Mouse (Mus musculus) megakaryocyte, embryonic 14.5 days (primary cell): ENCODE measurements around the gene Fzr1. TPM values are rescaled to one million over a fixed set of nuclear protein-coding genes. Genes with fewer than 3 reads are reported as not detected.

Source experiments
- H3K27me3 ChIP-seq: replicated peaks from 2 replicates; pipeline ENCODE3; 2012; ENCODE audit warnings: inconsistent platforms
- H3K36me3 ChIP-seq: replicated peaks from 2 replicates; pipeline ENCODE3; 2012; ENCODE audit warnings: low read length, inconsistent platforms, mixed read lengths
- H3K4me1 ChIP-seq: 2 replicates; pipeline ENCODE4 v1.6.1; 2012; ENCODE audit warnings: inconsistent platforms
- H3K4me3 ChIP-seq: replicated peaks from 2 replicates; pipeline ENCODE3; 2012; ENCODE audit warnings: moderate library complexity, mild to moderate bottlenecking, inconsistent platforms
- H3K9me3 ChIP-seq: 2 replicates; pipeline ENCODE4 v1.6.1; 2012; ENCODE audit warnings: inconsistent platforms
- FLI1 ChIP-seq: IDR thresholded peaks from 2 replicates; pipeline ENCODE4 v1.6.1; 2012; ENCODE audit warnings: low read length, inconsistent platforms, mixed read lengths
- GATA1 ChIP-seq: IDR thresholded peaks from 3 replicates; pipeline ENCODE4 v1.6.1; 2012; ENCODE audit warnings: mixed read lengths, low read length, inconsistent platforms, borderline replicate concordance
- polyA plus RNA-seq: library from polyadenylated mRNA; stranded (reverse); fragments of >175 nt; gene quantifications from 2 replicates; pipeline ENCODE4 v1.2.3, GENCODE M21; 2012; ENCODE audit warnings: low replicate concordance; ENCODE audit not compliant: insufficient read depth

The Fzr1 gene
- 71.2 and 72.9 TPM in 2 replicates for polyA plus RNA-seq

DNA sequence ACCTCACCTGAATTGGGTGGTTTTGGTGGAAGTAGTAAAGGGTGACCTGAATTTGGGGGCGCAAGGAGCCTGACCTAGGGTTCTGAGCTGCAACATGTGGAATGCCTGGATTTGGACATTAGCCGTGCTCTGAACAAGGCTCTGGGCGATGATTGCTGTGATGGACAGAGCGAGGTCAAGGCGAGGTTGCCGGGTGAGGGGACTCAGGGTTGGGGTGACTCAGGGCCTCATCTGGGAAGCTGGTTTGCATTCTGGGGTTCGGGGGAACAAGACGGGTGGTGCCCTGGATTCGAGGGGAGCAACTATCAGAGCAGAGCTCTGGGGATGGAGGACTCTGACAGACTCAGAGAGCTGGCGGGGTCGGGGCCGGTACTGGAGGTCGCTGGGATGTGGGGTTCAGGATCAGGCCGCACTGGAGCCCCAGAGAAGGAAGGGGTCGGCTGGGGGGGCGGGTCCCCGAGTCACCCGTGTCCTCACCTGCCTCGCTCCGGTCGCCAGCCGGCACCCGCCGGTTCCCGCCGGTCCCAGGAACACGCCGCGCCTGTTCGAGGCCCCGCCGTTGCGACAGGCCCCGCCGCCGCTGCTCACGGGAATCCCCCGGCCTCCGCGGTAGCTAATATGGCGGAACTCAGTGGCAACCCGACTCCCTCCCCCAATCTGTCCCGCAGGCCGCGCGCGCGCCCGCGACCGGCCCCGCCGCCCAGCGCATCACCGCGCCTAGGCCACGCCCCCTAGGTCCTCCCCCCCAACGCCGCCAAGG, at the start of gene Fzr1:
Gene Fzr1 (minus strand): TSS at position 724 of the 760 bp plus-strand sequence.
- peak within 1 kb of the TSS; percentile 95 for H3K4me3 ChIP-seq
- H3K9me3 ChIP-seq: no peaks in the 10 kb centered on the region
- TF ChIP-seq FLI1 (no peak), GATA1 (no peak)
- peaks cover 87% of the 10 kb centered on the region for H3K4me1 ChIP-seq
- no peaks in the 10 kb centered on the region for H3K27me3 ChIP-seq
- H3K36me3 ChIP-seq: peaks cover 38% of the 10 kb centered on the region

DNA sequence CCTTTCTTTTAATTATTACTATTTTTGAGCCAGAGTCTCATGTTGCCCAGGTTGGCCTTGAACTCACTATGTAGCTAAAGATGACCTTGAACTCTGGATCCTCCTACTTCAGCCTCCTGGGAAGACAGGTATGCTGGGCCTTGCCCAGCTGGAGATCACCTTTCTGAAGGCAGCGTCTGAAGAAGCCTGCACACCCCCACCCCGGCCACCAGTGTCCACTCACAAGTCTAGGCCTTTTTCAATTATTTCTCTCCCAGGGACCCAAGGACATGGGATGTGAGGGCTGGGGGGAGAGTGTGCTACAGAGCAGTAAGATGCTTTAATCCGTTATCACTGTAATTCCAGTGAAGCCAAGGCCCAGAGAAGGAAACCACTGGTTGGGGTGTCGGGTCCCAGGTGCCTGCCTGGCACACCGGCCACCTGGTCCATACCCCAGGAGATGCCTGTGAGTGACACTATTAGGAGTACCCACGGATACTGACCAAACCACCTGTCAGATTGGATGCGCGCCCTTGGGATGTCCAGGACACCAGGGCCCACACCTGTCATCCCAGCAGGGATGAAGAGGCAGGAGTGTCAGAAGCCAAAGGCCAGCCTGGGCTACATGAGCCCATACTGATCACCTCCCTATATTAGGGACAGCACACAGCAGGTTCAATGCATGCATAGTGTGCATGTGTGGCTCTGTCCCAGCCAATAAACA, 49.6 kb upstream of the Fzr1 start:
- Histone ChIP-seq H3K4me3 (peak overlapping the region; percentile 38), H3K4me1 (peaks cover 85% of the 10 kb centered on the region), H3K9me3 (no peaks in the 10 kb centered on the region), H3K36me3 (no peaks in the 10 kb centered on the region), H3K27me3 (peaks cover 15% of the 10 kb centered on the region)
- TF ChIP-seq FLI1: no peak
- TF ChIP-seq GATA1: no peak

DNA sequence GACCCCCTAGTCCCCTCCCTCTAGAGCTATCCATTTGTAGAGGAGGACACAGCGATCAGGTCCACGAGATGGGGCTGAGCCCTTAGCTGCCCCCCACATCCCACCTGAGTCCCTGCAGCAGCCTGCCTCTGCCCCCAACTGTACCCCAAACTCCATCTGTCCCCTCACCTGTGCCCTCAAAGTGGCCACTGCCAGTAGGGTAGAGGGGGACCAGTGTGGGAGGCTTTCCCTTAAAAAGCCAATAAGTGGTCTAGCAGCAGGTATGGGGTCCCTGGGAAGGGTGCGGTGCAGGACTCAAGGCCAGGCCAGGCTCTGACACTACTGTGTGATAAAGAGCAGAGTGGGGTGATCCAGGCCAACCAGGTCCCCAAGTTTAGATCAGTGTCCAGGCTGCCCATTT, 49.0 kb upstream of the Fzr1 start:
- peaks cover 18% of the 10 kb centered on the region for H3K27me3 ChIP-seq
- H3K9me3 ChIP-seq: no peaks in the 10 kb centered on the region
- H3K4me3 ChIP-seq: peak overlapping the region; percentile 93
- no peak for TF ChIP-seq FLI1
- TF ChIP-seq GATA1: no peak
- H3K36me3 ChIP-seq: no peaks in the 10 kb centered on the region
- H3K4me1 ChIP-seq: peaks cover 85% of the 10 kb centered on the region

DNA sequence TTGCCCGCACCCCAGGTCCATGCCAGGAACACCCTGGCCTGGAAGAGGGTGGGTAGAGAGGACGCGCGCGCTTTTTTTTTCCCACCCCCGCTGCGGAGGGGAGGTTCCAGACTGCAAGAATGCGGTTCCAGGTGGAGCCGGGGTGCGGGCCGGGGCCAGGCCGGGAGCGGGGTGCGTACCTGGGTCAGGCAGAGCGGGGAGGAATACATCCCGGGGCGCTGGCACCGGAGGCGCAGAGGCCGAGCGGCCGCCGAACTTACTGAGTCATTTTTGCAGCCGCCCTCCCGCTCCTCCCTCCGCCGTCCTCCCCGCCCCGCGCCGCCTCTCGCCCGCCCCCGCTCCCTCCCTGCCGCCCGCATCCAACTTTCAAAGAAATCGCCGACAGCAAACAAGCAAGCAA, 48.6 kb upstream of the Fzr1 start:
- peaks cover 86% of the 10 kb centered on the region for H3K4me1 ChIP-seq
- no peaks in the 10 kb centered on the region for H3K9me3 ChIP-seq
- H3K36me3 ChIP-seq: no peaks in the 10 kb centered on the region
- peak overlapping the region; percentile 93 for H3K4me3 ChIP-seq
- peaks cover 20% of the 10 kb centered on the region for H3K27me3 ChIP-seq
- no peak for TF ChIP-seq FLI1
- no peak for TF ChIP-seq GATA1

DNA sequence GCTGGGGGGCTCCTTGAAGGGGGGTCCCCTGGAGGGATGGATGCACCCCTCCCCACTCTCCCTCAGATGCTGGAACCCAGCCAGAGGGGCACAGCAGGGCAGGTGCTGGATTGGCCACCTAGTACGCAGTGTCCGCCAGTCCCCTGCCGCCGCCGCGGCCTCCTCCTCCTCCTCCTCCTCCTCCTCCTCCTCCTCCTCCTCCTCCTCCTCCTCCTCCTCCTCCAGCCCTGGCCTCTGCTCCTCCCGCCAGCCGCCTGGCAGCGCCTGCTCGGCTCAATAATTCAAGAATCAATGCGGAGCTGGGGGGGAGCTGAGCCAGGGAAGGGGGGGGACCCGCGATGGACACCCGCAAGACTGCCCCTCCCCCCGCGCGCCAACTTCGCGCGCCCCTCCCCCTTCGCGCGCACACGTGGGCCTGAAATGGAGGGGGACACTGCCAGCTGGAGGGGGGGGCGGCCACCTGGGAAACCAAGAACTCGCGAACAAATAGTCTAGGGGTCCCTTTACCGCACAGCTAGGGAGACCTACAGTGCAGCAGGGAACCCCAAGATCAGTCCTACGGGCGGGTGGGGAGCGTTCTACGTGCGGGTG, 47.9 kb upstream of the Fzr1 start:
- Histone ChIP-seq H3K36me3 (peaks cover 5% of the 10 kb centered on the region), H3K4me1 (peaks cover 81% of the 10 kb centered on the region), H3K9me3 (no peaks in the 10 kb centered on the region), H3K27me3 (peaks cover 21% of the 10 kb centered on the region), H3K4me3 (peak overlapping the region; percentile 93)
- TF ChIP-seq FLI1 (no peak), GATA1 (no peak)

DNA sequence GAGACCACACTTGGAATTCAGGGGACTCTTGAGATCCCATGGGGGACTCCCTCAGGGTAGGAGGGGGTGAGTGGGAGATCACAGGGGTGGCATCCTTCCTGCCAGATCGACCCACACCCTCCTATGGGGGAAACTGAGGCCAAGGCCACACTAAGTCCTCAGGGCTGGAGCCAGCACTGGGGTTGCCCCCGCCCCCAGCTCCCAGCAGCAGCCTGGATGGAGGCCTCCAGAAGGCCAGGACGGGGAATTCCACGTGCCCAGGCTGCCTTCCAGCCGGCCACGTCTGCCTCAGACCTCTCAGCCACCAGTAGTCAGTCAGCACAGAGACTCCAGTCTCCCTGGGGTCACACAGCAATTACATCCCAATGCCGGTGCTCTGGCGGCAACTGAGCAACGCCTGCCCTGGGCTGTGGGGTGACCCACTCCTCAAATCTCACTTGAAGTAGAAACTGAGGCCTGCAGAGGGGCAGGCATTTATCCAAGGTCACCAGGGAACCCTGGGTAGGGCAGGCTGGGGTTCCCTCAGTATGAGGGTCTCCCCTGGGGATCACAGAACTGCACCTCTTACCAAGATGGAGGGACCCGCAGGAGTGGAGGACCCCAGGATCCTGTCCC, 47.0 kb upstream of the Fzr1 start:
- peaks cover 85% of the 10 kb centered on the region for H3K4me1 ChIP-seq
- H3K9me3 ChIP-seq: no peaks in the 10 kb centered on the region
- TF ChIP-seq FLI1: no peak
- no peak for TF ChIP-seq GATA1
- H3K4me3 ChIP-seq: peak overlapping the region; percentile 93
- H3K36me3 ChIP-seq: peaks cover 14% of the 10 kb centered on the region
- H3K27me3 ChIP-seq: peaks cover 21% of the 10 kb centered on the region

DNA sequence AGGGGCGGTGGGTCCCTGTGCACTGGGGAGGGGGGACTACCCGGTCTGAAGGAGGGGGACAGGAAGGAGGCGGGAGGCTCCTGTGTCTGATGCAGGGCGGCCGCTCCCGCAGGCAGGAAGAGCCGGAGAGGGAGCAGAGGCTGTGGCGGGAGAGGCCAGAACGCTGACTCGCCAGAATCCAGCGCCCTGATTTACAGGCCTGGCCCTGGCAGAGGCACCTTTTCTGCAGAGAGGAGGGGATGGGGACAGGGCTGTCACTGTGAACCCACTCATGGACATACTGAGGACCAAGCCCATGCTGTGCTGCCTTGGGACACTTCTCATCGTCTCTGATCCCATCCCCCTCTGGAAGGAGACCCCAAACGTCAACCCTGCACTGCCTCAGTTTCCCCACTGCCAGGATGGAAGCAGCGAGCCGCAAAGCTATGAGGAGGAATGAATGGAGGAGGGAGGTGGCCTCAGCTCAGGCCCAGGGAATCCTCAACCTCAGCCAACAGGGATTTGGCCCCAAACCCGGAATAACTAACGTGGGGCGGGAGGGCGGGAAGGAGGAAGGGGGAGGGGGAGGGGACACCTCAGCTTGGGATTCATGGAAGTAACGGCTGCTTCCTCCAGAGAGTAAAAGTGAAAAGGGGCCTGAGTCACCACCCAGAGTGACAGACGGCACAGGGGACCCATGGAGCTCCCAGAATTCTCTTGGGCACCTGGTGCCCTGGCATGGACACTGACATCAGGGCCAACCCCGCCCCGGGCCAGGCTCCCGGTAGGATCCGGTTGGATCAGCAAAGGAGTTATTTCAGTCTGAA, 46.1 kb upstream of the Fzr1 start:
- H3K9me3 ChIP-seq: no peaks in the 10 kb centered on the region
- peaks cover 21% of the 10 kb centered on the region for H3K27me3 ChIP-seq
- peaks cover 22% of the 10 kb centered on the region for H3K36me3 ChIP-seq
- TF ChIP-seq FLI1 (no peak), GATA1 (no peak)
- H3K4me1 ChIP-seq: peaks cover 89% of the 10 kb centered on the region
- H3K4me3 ChIP-seq: peak overlapping the region; percentile 65

DNA sequence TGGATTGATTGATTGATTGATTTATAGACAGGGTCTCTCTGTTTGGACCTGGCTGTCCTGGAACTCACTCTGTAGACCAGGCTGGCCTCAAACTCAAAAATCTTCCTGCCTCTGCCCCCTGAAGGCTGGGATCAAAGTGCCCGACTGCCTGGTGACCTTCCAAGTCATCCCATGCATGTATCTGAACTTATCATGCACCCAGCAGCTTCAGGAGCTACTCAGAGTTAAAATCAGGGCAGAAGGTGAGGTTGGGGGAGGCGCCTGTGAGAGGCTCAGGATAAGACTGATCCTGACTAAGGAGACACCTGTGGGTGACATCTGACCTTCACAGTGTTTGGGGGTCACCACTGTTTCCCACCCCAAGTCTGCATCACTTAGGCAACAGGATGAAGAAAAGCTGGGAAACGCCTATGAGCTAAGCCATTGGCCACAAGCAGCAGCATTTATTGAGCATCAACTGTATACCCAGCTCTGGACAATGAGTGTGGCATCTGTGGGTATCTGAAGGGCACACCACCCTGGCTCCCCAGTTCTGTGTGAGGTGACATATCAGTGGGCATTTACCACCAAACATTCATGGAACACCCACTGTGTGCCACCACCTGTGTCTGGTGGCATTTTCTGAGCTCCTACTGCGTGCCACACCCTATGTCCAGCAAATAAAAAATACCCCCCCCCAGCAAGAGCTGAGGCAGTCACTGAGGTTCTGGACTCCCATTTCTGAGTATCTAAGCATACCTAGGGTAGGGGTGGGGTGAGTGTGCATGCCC, 45.3 kb upstream of the Fzr1 start:
- peaks cover 21% of the 10 kb centered on the region for H3K27me3 ChIP-seq

More for the DNA sequence above, 45.3 kb upstream of the Fzr1 start:
- H3K4me1 ChIP-seq: peaks cover 89% of the 10 kb centered on the region
- no peak overlapping the region for H3K4me3 ChIP-seq
- TF ChIP-seq GATA1 (no peak), FLI1 (no peak)
- no peaks in the 10 kb centered on the region for H3K9me3 ChIP-seq
- peaks cover 30% of the 10 kb centered on the region for H3K36me3 ChIP-seq
